Mouse (Mus musculus) erythroblast, embryonic 14.5 days (primary cell): ENCODE measurements around the gene Ext2.

Experiments
- GATA1 ChIP-seq: IDR thresholded peaks from 2 replicates; pipeline ENCODE4 v1.6.1; 2012; ENCODE audit warnings: low read length, inconsistent platforms, mixed read lengths
- TAL1 ChIP-seq: IDR thresholded peaks from 3 replicates; pipeline ENCODE4 v1.6.1; 2012; ENCODE audit warnings: low read length, inconsistent platforms, mixed read lengths

GRCm38 (mm10) chr2:93754366-93754765 is 68.0 kb downstream of the Ext2 start:
- no peak for TF ChIP-seq TAL1
- TF ChIP-seq GATA1 = no peak
